Mouse (Mus musculus) G1E (cell line): ENCODE results near the gene Aldh9a1. TPM values are rescaled to one million over a fixed set of nuclear protein-coding genes. Genes with fewer than 3 reads are reported as not detected.
A peak's percentile ranks its signal among the peaks of the same experiment; 100 is the strongest.

Source experiments
- ATAC-seq: 2 replicates; pipeline ENCODE4 v1.8.0; 2016; ENCODE audit warnings: mild to moderate bottlenecking; ENCODE audit not compliant: insufficient number of reproducible peaks, poor library complexity, low FRiP score, severe bottlenecking; ENCODE audit errors: extremely low read depth
- DNase-seq: peaks from one replicate; pipeline ENCODE4 v3.0.0; 2012; ENCODE audit warnings: low spot score
- H3K27me3 ChIP-seq: 2 replicates; pipeline ENCODE4 v1.6.1; 2012; ENCODE audit warnings: mild to moderate bottlenecking, low read length, inconsistent platforms; ENCODE audit not compliant: insufficient read depth
- H3K36me3 ChIP-seq: replicated peaks from 2 replicates; pipeline ENCODE3; 2012; ENCODE audit warnings: mild to moderate bottlenecking, inconsistent platforms
- H3K4me1 ChIP-seq: 2 replicates; pipeline ENCODE4 v1.6.1; 2012; ENCODE audit warnings: low read depth, low read length, inconsistent platforms, mixed read lengths; ENCODE audit not compliant: insufficient read depth
- H3K4me3 ChIP-seq: 2 replicates; pipeline ENCODE4 v1.5.1; 2012; ENCODE audit warnings: low read depth, mild to moderate bottlenecking, inconsistent platforms, low read length, moderate library complexity, mixed read lengths
- H3K9me3 ChIP-seq: replicated peaks from 2 replicates; pipeline ENCODE4 v1.6.1; 2012; ENCODE audit warnings: inconsistent platforms
- CTCF ChIP-seq: IDR thresholded peaks from 2 replicates; pipeline ENCODE4 v1.5.1; 2012; ENCODE audit warnings: low read depth, low read length, inconsistent platforms, mixed read lengths
- GATA1 ChIP-seq: IDR thresholded peaks from 2 replicates; pipeline ENCODE4 v1.6.1; 2012; ENCODE audit warnings: borderline replicate concordance, low read length, inconsistent platforms, mixed read lengths
- GATA2 ChIP-seq: IDR thresholded peaks from 2 replicates; pipeline ENCODE4 v1.6.1; 2012; ENCODE audit warnings: low read depth, low read length, inconsistent platforms, borderline replicate concordance
- POLR2AphosphoS5 ChIP-seq: IDR thresholded peaks from 2 replicates; pipeline ENCODE4 v1.6.1; 2012; ENCODE audit warnings: low read depth, low read length, inconsistent platforms; ENCODE audit not compliant: insufficient replicate concordance
- TAL1 ChIP-seq: conservative IDR thresholded peaks from 2 replicates; pipeline ENCODE4 v1.6.1; 2012; ENCODE audit warnings: low read depth, low read length, inconsistent platforms, mixed read lengths
- polyA plus RNA-seq: library from polyadenylated mRNA; stranded (reverse); fragments of >175 nt; gene quantifications from 2 replicates; pipeline ENCODE4 v1.2.3, GENCODE M21; 2012
- total RNA-seq, 2 experiments: library from RNA; stranded (forward) in 1 of 2; stranded (reverse) in 1 of 2; fragments of 200-1000 nt in 1 of 2; fragments of >200 nt in 1 of 2; fragmentation: Nextera tagmentation in 1 of 2; gene quantifications; 2 replicates each; pipeline ENCODE4 v1.2.3; 2014 to 2017

The Aldh9a1 gene
- total and polyA plus RNA-seq, 3 experiments = 26.4 to 40.0 (median 36.0) TPM

DNA sequence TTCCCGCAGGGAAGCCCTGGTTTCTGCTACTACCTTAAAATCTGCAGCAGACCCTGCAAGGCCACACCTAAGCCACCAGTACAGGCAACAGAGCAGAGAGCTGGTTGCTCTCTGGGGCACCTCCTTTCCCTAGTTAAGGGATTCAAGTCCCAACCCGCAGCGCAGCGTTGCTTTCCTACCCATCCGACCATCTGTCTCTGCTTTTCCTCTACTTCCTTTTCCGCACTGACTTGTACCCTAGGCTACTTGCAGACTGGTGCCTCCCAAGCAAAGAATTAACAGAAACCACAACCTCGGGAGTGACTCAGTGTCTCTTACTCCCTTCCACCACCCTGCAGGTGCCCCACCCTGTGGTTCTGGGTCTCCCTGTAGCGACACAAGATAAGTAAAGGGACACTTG lies 42.9 kb downstream of the Aldh9a1 start:
- Histone ChIP-seq H3K9me3 (no peaks in the 10 kb centered on the region), H3K4me3 (peak overlapping the region; percentile 75), H3K27me3 (peaks cover 14% of the 10 kb centered on the region), H3K36me3 (no peaks in the 10 kb centered on the region), H3K4me1 (peaks cover 27% of the 10 kb centered on the region)
- ATAC-seq (peak; percentile 63), DNase-seq (peak; percentile 49)
- no peak for TF ChIP-seq GATA1
- TF ChIP-seq CTCF = no peak
- no peak for TF ChIP-seq TAL1
- no peak for TF ChIP-seq POLR2AphosphoS5
- TF ChIP-seq GATA2 = no peak

DNA sequence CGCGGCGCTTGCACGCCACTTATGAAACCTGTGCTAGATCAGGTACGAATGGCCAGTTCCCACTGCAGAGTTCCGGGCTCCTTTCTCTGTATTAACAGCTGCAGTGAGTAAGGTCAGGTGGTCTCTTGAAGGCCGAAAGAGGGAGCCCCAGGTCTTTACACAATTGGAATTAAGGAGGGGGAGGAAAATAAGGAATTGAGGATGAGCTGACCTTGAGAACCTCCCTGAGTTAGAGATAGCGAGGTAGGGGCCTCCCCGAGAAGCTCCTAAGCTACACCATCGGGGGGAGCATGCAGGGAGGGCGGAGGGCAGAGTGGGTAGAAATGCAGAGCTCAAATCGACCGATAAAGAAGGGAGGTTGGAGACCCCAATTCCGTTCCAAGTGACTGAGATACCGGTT lies 43.5 kb downstream of the Aldh9a1 start:
- Histone ChIP-seq H3K27me3 (peaks cover 14% of the 10 kb centered on the region), H3K4me3 (peak overlapping the region; percentile 75)

DNA sequence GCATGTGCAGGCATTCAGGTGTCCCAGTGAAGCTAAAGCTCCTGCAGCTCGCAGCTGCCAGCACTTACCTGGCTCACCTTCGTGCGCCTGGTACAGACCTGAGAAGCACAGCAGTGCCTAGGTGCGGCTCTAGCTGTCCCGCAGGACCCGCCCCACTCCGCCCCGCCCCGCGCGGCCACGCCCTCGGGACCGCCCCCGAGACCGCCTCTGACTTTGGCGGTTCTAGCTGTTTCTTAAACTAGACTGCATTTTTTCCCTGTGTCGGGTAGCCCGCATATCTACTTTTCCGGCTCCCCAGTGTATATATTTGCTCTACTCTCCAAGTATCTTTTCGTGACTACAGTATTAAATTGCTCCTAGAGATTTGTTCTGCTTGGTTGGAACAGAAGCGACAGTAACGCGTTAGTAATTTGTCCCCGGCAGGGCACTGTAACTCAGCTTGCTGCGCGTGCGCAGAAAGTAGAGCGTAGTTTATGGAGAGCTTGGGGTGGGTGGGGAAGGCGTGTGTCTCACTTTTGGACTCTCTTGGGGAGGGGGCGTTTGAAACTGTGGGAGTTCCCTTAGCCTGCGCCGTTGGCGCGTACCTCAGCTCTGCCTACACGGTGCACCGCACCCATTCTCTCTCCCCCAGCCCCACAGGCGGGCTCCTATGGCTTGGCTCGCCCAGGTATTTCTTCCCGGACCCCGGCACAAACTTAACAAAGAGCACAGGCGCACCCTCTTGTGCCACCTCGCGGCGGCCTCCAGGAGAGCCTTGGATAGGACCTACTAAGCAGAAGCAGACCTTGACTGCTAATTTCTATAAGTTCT lies 44.1 kb downstream of the Aldh9a1 start, which contains the start of gene Mgst3:
TSS of gene Mgst3 (minus strand) at position 159 of the 810 bp plus-strand sequence.
- H3K36me3 ChIP-seq = no peaks in the 10 kb centered on the region
- no peaks in the 10 kb centered on the region for H3K9me3 ChIP-seq
- TF ChIP-seq CTCF = peak; percentile 21; the same call in 1 of the 2 replicates
- no peak for TF ChIP-seq POLR2AphosphoS5
- peak; percentile 72 for ATAC-seq
- H3K4me3 ChIP-seq = peak within 1 kb of the TSS; percentile 75
- peaks cover 27% of the 10 kb centered on the region for H3K4me1 ChIP-seq
- peak; percentile 86 for DNase-seq
- peaks cover 14% of the 10 kb centered on the region for H3K27me3 ChIP-seq

More for the DNA sequence above, 43.5 kb downstream of the Aldh9a1 start:
- TF ChIP-seq CTCF (no peak), TAL1 (no peak), GATA2 (no peak), POLR2AphosphoS5 (no peak), GATA1 (no peak)
- H3K4me1 ChIP-seq = peaks cover 27% of the 10 kb centered on the region
- no peaks in the 10 kb centered on the region for H3K36me3 ChIP-seq
- peak; percentile 23; the same call in 1 of the 2 replicates for ATAC-seq
- peak; percentile 26 for DNase-seq
- H3K9me3 ChIP-seq = no peaks in the 10 kb centered on the region

GRCm38 (mm10) chr1:167405237-167405636 lies 55.4 kb downstream of the Aldh9a1 start:
- Histone ChIP-seq H3K4me1 (no peaks in the 10 kb centered on the region), H3K36me3 (no peaks in the 10 kb centered on the region), H3K4me3 (no peak overlapping the region), H3K27me3 (0 out of 2 replicates have a peak, but pooled peaks cover 6% of the 10 kb centered on the region), H3K9me3 (no peaks in the 10 kb centered on the region)
- no peak for TF ChIP-seq TAL1
- no peak for TF ChIP-seq CTCF
- no peak for TF ChIP-seq GATA2
- TF ChIP-seq POLR2AphosphoS5 = no peak
- no peak for TF ChIP-seq GATA1
- ATAC-seq (no peak), DNase-seq (no peak)

DNA sequence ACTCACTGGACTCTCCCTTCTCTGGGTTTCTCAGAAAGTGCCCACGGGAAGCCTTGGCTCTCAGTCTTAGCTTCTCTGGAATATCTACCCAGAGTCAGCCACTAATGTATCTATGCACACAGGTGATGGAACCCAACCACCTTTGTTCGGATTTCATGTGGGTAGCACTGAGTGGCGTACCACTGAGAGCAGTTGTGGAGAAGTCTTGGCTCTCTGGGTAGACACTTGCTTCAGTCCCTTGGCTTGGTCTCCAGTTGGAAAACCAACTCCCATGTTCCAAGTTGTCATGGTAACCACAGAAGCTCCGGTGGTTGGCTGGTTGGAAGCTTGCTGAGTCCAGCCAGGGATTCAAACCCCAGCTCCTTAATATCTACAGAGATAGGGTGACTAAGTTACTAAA lies 59.8 kb downstream of the Aldh9a1 start:
- H3K4me1 ChIP-seq = no peaks in the 10 kb centered on the region
- H3K27me3 ChIP-seq = peaks cover 13% of the 10 kb centered on the region; the same call in 1 of the 2 replicates
- H3K4me3 ChIP-seq = no peak overlapping the region
- TF ChIP-seq GATA2 = no peak
- TF ChIP-seq POLR2AphosphoS5 = no peak
- TF ChIP-seq TAL1 = no peak
- no peak for TF ChIP-seq GATA1
- TF ChIP-seq CTCF = no peak
- H3K36me3 ChIP-seq = no peaks in the 10 kb centered on the region
- no peak for DNase-seq
- no peak for ATAC-seq
- no peaks in the 10 kb centered on the region for H3K9me3 ChIP-seq

- peaks cover 12% of the 10 kb centered on the region; the same call in 1 of the 2 replicates for H3K27me3 ChIP-seq
- H3K4me3 ChIP-seq = no peak overlapping the region
- no peak for TF ChIP-seq CTCF
- TF ChIP-seq TAL1 = no peak
- TF ChIP-seq GATA1 = no peak
- no peak for TF ChIP-seq POLR2AphosphoS5
- no peak for TF ChIP-seq GATA2
- H3K9me3 ChIP-seq = no peaks in the 10 kb centered on the region
- ATAC-seq = no peak
- no peak for DNase-seq
- H3K36me3 ChIP-seq = no peaks in the 10 kb centered on the region
- H3K4me1 ChIP-seq = no peaks in the 10 kb centered on the region
These were observed 62.4 kb downstream of the Aldh9a1 start for GRCm38 (mm10) chr1:167411991-167412715.
